Mouse (Mus musculus) hindlimb bud, embryonic 11.5 days (tissue): ENCODE results near the gene Igdcc3.
"Not testable (repeated sequence)": the region's sequence is repeated elsewhere in the genome, so short reads cannot be mapped to it uniquely, and the experiment has no call there.

ENCODE experiments used
- DNase-seq: peaks from one replicate; pipeline ENCODE4 v3.0.0-alpha.2; 2012; ENCODE audit warnings: low read depth, low spot score; ENCODE audit errors: extremely low spot score

The Igdcc3 gene

GRCm38 (mm10) chr9:65201381-65202164, 60.6 kb downstream of the Igdcc3 start:
- DNase-seq = peak; percentile 99

GRCm38 (mm10) chr9:65202165-65202754, 61.3 kb downstream of the Igdcc3 start:
- no peak for DNase-seq

GRCm38 (mm10) chr9:65205049-65205815, 64.2 kb downstream of the Igdcc3 start:
- no peak for DNase-seq

GRCm38 (mm10) chr9:65207041-65207815, 66.2 kb downstream of the Igdcc3 start:
- DNase-seq = not testable (repeated sequence)

GRCm38 (mm10) chr9:65208293-65209179, 67.5 kb downstream of the Igdcc3 start:
- no peak for DNase-seq

- DNase-seq = no peak
Measured at GRCm38 (mm10) chr9:65211598-65211997, 70.6 kb downstream of the Igdcc3 start.

GRCm38 (mm10) chr9:65214425-65214777, 73.4 kb downstream of the Igdcc3 start:
- no peak for DNase-seq

- DNase-seq = no peak
Measured at GRCm38 (mm10) chr9:65214778-65215493, 73.9 kb downstream of the Igdcc3 start.

GRCm38 (mm10) chr9:65215494-65216126, 74.6 kb downstream of the Igdcc3 start:
- DNase-seq = no peak

GRCm38 (mm10) chr9:65216972-65217371, 76.0 kb downstream of the Igdcc3 start:
- no peak for DNase-seq

GRCm38 (mm10) chr9:65217661-65218060, 76.7 kb downstream of the Igdcc3 start:
- no peak for DNase-seq

- no peak for DNase-seq
Measured at GRCm38 (mm10) chr9:65218916-65219315, 77.9 kb downstream of the Igdcc3 start.

- DNase-seq = not testable (repeated sequence)
Measured at GRCm38 (mm10) chr9:65220398-65220797, 79.4 kb downstream of the Igdcc3 start.

GRCm38 (mm10) chr9:65223927-65224326, 82.9 kb downstream of the Igdcc3 start:
- no peak for DNase-seq

GRCm38 (mm10) chr9:65225795-65226194, 84.8 kb downstream of the Igdcc3 start:
- no peak for DNase-seq

GRCm38 (mm10) chr9:65230250-65230649, 89.3 kb downstream of the Igdcc3 start:
- no peak for DNase-seq

- no peak for DNase-seq
Measured at GRCm38 (mm10) chr9:65231284-65231683, 90.3 kb downstream of the Igdcc3 start.

- DNase-seq = no peak
Measured at GRCm38 (mm10) chr9:65233243-65233985, 92.4 kb downstream of the Igdcc3 start.
